Mouse (Mus musculus) liver, postnatal 0 days (tissue): ENCODE results near the gene Jph4.

Experiments
- CTCF ChIP-seq: sonication (generic); IDR thresholded peaks from 2 replicates; pipeline ENCODE4 v1.5.1; 2016; ENCODE audit warnings: antibody characterized with exemption, low read depth
- EP300 ChIP-seq: IDR thresholded peaks from 2 replicates; pipeline ENCODE4 v1.6.1; 2016; ENCODE audit warnings: antibody characterized with exemption, low read depth, mild to moderate bottlenecking

- TF ChIP-seq EP300 (no peak), CTCF (no peak)
These were observed 42.3 kb downstream of the Jph4 start for GRCm38 (mm10) chr14:55074416-55074815.
